Mouse (Mus musculus): Measurements from ENCODE around the gene Cstad.

The Cstad gene

GRCm38 (mm10) chr2:30629038-30629761, 34.4 kb downstream of the Cstad start:
- no peak for DNase-seq (ENCODE audit: low read depth, low spot score)

GRCm38 (mm10) chr2:30629860-30630259, 35.0 kb downstream of the Cstad start:
- DNase-seq (ENCODE audit: low read depth, low spot score): no peak

- DNase-seq (ENCODE audit: low read depth, low spot score): no peak
Measured at GRCm38 (mm10) chr2:30636266-30636671, 41.4 kb downstream of the Cstad start.

DNA sequence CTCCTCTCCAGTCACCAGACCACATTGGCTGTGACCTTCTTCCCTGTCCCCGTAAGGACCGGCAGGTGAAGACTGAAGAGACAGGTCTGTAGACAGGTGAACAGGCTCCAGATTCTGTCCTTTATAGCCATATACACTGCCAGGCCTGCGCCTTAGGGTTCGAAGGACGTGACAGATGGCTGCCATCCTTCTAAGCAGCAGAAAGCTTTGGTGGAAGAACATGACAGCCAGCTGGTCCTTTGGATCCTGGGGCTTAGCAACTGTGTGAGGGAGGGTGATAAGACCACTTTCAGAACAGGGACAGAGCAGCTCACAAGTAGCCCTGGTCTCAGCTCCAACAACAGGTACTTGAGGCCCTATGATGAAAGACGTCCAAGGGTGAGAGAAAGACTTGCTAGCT, 43.2 kb downstream of the Cstad start:
- no peak for DNase-seq (ENCODE audit: low read depth, low spot score)

DNA sequence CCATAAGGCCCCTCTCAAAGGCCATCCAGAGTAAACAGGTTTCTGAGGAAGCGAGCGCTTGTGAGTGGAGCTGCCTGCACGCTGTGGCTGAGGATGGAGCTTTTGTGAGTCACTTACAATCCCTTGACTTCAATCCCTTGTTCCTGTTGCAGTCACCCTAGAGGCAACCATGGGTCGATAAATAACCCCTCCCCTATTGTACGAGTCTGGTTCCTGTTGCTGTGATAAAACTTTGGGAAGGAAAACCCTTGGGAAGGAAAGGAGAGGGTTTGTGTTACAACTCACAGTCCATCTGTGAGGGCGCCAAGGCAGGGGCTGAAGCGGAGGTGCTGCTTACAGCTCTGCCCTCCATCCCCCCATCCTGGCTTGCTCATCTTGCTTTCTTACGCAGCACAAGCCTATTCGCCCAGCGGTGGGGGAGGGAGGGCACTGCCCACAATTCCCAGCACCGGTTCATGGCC, 45.2 kb downstream of the Cstad start:
- no peak for DNase-seq (ENCODE audit: low read depth, low spot score)

GRCm38 (mm10) chr2:30642810-30643209, 48.0 kb downstream of the Cstad start:
- no peak for DNase-seq (ENCODE audit: low read depth, low spot score)

DNA sequence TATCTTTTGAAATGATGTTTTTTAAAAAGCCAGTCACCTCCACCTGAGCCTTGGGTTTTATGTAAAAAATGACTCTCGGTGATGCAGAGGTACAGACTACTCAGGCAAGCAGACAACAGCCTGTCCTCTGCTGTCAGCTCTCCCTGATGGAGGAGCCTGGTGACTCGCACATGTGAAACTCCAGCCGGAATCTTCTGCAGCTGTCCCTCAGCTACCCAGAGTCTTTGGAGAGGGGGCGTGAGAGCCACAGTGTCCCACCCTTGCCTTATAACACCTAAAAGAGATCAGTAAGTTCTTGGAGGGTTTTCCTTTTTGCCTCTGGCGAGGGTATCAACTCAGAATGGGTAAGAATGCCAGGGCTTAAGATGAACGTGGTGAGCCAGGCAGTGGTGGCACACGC, 48.6 kb downstream of the Cstad start:
- no peak for DNase-seq (ENCODE audit: low read depth, low spot score)

DNA sequence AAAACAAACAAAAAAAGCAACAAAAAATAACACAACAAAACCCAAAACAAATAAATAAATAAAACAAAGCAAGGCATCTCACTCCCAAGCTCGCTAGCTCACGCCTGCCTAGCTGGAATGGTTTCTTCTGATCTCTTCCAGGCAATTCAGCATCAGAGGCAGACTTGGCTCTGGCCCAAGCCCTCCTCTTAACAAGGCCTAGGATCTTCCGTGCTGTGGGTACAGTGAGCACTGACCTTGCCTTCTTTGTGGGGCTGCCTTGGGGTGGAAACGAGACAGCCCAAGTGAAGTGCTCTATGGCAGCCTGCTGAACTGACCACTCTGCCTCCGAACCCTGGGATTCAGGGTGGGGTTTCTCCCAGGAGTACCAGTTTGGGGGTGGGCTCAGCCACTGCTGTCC, 52.0 kb downstream of the Cstad start:
- DNase-seq (ENCODE audit: low read depth, low spot score): no peak

DNA sequence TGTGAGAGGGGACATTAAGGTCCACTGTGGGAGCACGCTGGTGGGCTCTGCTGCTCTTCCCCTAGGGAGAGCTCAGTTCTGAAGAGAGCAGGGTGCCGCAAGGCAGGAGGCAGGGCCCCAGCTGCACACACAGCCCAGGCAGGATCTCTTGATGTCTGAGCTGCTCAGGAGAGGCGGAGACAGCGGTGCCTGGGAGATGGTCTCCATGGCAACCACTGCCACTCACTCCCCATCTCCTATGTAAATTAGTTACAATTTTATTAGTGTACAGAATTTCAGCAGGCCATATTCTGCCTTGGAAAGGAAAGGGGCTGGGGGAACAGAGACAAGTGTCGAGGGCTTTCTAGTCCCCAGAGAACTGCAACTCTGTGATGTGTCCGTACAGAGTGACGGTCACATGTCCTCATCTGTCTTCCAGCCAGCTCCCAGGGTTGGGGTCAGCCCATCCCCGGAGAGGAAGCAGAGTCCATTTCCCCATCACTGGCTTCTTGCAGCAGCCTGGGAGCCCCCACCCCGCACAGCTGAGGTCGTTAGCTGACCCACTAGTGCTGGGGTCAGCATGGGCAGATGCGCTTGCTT, 52.6 kb downstream of the Cstad start:
- DNase-seq (ENCODE audit: low read depth, low spot score): peak; percentile 57

GRCm38 (mm10) chr2:30647882-30648494, 53.1 kb downstream of the Cstad start:
- DNase-seq (ENCODE audit: low read depth, low spot score): no peak

DNA sequence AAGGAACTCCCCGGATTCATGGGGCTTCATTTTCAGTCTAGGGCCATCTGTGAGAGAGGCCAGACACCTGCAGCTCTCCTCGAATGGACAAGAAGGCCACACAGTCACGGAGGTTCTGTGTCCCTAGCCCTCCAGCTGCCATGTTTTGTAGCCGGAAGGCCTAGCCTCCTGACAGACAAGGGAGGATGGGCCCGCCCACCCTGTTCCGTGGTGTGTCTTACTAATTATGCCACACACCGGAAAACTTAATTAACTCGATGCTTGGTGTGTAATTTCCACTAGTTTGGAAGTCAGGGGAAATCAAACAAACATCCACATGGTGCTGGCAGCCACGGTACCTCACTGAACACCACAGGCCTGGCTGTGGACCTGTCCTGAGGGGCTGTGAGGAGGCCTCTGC, 55.4 kb downstream of the Cstad start:
- DNase-seq (ENCODE audit: low read depth, low spot score): no peak

DNA sequence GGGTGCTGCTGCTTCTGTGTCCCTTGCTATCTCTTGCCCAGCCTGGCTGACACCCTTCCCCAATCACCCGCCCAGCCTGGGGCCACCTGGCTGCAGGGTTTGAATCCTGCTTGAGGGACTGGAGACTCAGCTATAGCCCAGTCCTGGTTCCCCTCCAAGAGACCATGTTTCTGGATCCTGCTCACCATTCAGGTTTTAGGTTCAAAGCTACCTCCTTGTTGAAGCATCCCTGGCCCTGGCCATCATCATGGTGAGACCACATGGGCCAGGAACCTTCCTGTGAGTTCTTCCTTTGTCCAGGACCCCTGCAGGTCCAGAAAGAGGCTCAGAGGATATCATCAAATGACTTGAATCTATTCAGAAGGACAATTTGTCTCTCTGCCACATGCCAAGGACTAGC, 57.0 kb downstream of the Cstad start:
- no peak for DNase-seq (ENCODE audit: low read depth, low spot score)

DNA sequence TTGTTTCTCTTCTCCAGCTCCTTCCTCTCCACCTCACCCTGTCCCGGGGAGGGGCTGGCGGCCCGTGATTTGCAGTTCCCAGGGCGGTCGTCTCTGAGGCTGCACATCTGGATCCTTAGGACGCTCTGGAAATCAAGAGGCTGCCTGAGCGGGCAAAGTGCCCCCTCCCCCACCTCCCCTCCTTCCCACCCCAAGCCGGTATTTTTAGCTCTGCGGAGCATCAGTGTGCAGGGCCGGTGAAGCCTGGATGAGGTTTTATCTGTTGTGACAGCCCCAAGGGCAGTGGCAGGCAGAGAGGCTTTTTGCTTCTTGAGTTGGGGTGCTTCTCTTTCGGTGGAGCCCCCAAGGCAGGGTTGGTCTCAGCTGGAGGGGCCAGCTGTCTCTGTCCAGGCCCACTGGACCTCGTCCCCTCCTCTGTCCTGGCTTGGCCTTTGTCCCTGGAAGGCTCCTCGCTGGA, 57.8 kb downstream of the Cstad start:
- no peak for DNase-seq (ENCODE audit: low read depth, low spot score)

GRCm38 (mm10) chr2:30653046-30653445, 58.2 kb downstream of the Cstad start:
- no peak for DNase-seq (ENCODE audit: low read depth, low spot score)

DNA sequence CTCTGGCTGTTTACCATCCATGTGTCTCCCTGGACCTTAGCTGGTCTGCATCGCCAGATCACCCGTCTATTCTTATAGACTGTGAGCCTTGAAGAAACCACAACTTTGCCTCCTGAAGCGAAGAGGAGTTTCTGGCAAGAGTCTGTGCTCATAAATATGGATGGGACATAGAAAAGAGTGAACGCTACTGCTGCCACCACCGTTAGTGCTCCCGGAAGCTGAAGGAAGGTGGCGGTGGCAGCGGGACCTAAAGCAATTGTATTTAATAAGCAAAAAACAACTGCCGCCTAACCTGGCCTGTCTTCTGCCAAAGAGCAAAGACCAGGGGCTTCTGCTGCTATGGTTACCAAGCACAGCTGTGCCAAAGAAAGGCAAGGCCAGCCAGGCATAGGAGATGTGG, 59.3 kb downstream of the Cstad start:
- DNase-seq (ENCODE audit: low read depth, low spot score): no peak

GRCm38 (mm10) chr2:30654582-30654981, 59.7 kb downstream of the Cstad start:
- DNase-seq (ENCODE audit: low read depth, low spot score): no peak

DNA sequence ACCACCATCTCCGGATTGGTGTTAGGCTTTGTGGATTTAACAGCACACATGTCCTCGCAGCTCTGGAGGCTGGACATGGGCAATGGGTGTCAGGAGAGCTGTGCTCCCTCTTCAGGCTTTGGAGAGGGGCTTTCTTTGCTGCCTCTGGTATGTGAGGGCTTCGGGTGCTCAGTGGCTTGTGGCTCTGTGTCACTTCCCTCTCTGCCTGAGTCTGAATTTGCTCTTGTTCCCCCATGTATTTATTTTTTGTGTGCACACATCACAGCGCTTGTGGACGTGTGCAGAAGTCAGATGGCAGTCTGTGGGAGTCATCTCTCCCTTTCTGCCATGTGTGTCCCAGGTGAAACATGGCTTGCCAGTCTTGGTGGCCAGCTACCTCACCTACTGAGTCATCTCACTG, 60.9 kb downstream of the Cstad start:
- DNase-seq (ENCODE audit: low read depth, low spot score): no peak

GRCm38 (mm10) chr2:30656711-30657555, 62.1 kb downstream of the Cstad start:
- DNase-seq (ENCODE audit: low read depth, low spot score): peak; percentile 16

- peak; percentile 55 for DNase-seq (ENCODE audit: low read depth, low spot score)
Measured at GRCm38 (mm10) chr2:30657674-30658479, 63.0 kb downstream of the Cstad start.

- DNase-seq (ENCODE audit: low read depth, low spot score): peak; percentile 99
Measured at GRCm38 (mm10) chr2:30658480-30658843, 63.6 kb downstream of the Cstad start.
